Mouse (Mus musculus) v-Abl transformed pro-B cells (cell line): ENCODE results near the gene Cd302.

Source experiments
- in situ Hi-C, 2 experiments: fragments of 400-800 bp; cut with MboI; formaldehyde crosslinking; loops; one replicate each; pipeline ENCODE4 v1.15.1; 2025; ENCODE audit not compliant: unreplicated experiment in 2 of 2

The Cd302 gene

GRCm38 (mm10) chr2:60284467-60284821 lies at the start of gene Cd302:
Cd302 (minus strand) TSS chr2:60284488.
- in situ Hi-C loops: no loop called here

GRCm38 (mm10) chr2:60328641-60329040 lies 44.4 kb upstream of the Cd302 start:
- in situ Hi-C loops: no loop called here

- in situ Hi-C loops: no loop called here
These were observed 43.3 kb upstream of the Cd302 start for GRCm38 (mm10) chr2:60327581-60327980.

GRCm38 (mm10) chr2:60326948-60327347 lies 42.7 kb upstream of the Cd302 start:
- in situ Hi-C loops: no loop called here

GRCm38 (mm10) chr2:60323411-60323810 lies 39.1 kb upstream of the Cd302 start:
- in situ Hi-C loops: no loop called here

- in situ Hi-C loops: no loop called here
These were observed 37.9 kb upstream of the Cd302 start for GRCm38 (mm10) chr2:60322031-60322726.

- in situ Hi-C loops: no loop called here
These were observed 19.5 kb upstream of the Cd302 start for GRCm38 (mm10) chr2:60303796-60304195.

- in situ Hi-C loops: no loop called here
These were observed 15.0 kb upstream of the Cd302 start for GRCm38 (mm10) chr2:60299323-60299722.

GRCm38 (mm10) chr2:60298266-60298665 lies 14.0 kb upstream of the Cd302 start:
- in situ Hi-C loops: no loop called here

- in situ Hi-C loops: no loop called here
These were observed 7.1 kb upstream of the Cd302 start for GRCm38 (mm10) chr2:60291381-60291780.

- in situ Hi-C loops: no loop called here
These were observed 5.2 kb upstream of the Cd302 start for GRCm38 (mm10) chr2:60289451-60289850.

GRCm38 (mm10) chr2:60288606-60289005 lies 4.3 kb upstream of the Cd302 start:
- in situ Hi-C loops: no loop called here

- in situ Hi-C loops: no loop called here
These were observed 874 bp upstream of the Cd302 start for GRCm38 (mm10) chr2:60285107-60285617.

GRCm38 (mm10) chr2:60283751-60284466 lies 379 bp downstream of the Cd302 start:
- in situ Hi-C loops: no loop called here

- in situ Hi-C loops: no loop called here
These were observed 1.0 kb downstream of the Cd302 start for GRCm38 (mm10) chr2:60283208-60283750.

- in situ Hi-C loops: no loop called here
These were observed 1.7 kb downstream of the Cd302 start for GRCm38 (mm10) chr2:60282625-60283024.

- in situ Hi-C loops: no loop called here
These were observed 5.7 kb downstream of the Cd302 start for GRCm38 (mm10) chr2:60278627-60279026.

- in situ Hi-C loops: no loop called here
These were observed 14.3 kb downstream of the Cd302 start for GRCm38 (mm10) chr2:60269856-60270479.

GRCm38 (mm10) chr2:60267567-60267966 lies 16.7 kb downstream of the Cd302 start:
- in situ Hi-C loops: no loop called here

GRCm38 (mm10) chr2:60260621-60261350 lies 23.5 kb downstream of the Cd302 start:
- in situ Hi-C loops: no loop called here

- in situ Hi-C loops: no loop called here
These were observed 25.1 kb downstream of the Cd302 start for GRCm38 (mm10) chr2:60259186-60259585.
